Mouse (Mus musculus) liver, adult 2 months (tissue): ENCODE results near the gene Itgad.

ENCODE experiments used
- CTCF ChIP-seq: fragments of 200-500 bp; IDR thresholded peaks from 2 replicates; pipeline ENCODE4 v1.5.1; 2011; ENCODE audit warnings: low read depth, low read length, control low read depth
- POLR2A ChIP-seq: fragments of 200-500 bp; IDR thresholded peaks from 2 replicates; pipeline ENCODE4 v1.6.1; 2011; ENCODE audit warnings: low read length, control low read depth; ENCODE audit not compliant: insufficient read depth; ENCODE audit errors: extremely low read depth

GRCm38 (mm10) chr7:128107462-128107861 lies 46.7 kb upstream of the Itgad start:
- TF ChIP-seq POLR2A (no peak), CTCF (no peak)
